Mouse (Mus musculus) gastrocnemius, postnatal 36 days (tissue): ENCODE measurements at regions not wholly inside any gene's neighbourhood (a gene's known extent, or its start where the extent isn't known, plus 50 kb on each side); places are given as distances from the start of the nearest gene placed in this dataset.

Source experiments
- DNase-seq, 2 experiments: peaks; one replicate each; pipeline ENCODE4 v3.0.0; 2022
- intact Hi-C: fragments of 180-260 bp; cut with DNase I; formaldehyde crosslinking; loops from one replicate; pipeline ENCODE4 v1.15.1; 2025
- microRNA-seq, 2 experiments: library from miRNA; unstranded; fragments of <30 nt; microRNA quantifications; one replicate each; pipeline ENCODE4 v1.2.0; 2021

- no peak for DNase-seq
- intact Hi-C loops = no loop called here
These were observed 60.6 kb upstream of the Dapk1 start for GRCm38 (mm10) chr13:60541165-60541564.

- DNase-seq = no peak
- intact Hi-C loops = no loop called here
These were observed 57.4 kb upstream of the Dapk1 start for GRCm38 (mm10) chr13:60544363-60544762.

GRCm38 (mm10) chr13:60545999-60546733, 55.6 kb upstream of the Dapk1 start:
- no peak for DNase-seq
- intact Hi-C loops = no loop called here

Small RNA genes lying in the stretch of these regions (microRNA-seq; reads per million reads assigned to microRNA genes)
- gene Gm24999 (0 reads per million in 2 experiments), gene Gm25000 (0 reads per million in 2 experiments)
